Mouse (Mus musculus) urinary bladder, postnatal 10 days (tissue): Measurements from ENCODE around the gene A730009L09Rik.

ENCODE experiments used
- DNase-seq: peaks from one replicate; pipeline ENCODE4 v3.0.0; 2022; ENCODE audit warnings: low spot score

A730009L09Rik gene

GRCm38 (mm10) chr16:84559569-84560278 lies 44.8 kb downstream of the A730009L09Rik start:
- no peak for DNase-seq

DNA sequence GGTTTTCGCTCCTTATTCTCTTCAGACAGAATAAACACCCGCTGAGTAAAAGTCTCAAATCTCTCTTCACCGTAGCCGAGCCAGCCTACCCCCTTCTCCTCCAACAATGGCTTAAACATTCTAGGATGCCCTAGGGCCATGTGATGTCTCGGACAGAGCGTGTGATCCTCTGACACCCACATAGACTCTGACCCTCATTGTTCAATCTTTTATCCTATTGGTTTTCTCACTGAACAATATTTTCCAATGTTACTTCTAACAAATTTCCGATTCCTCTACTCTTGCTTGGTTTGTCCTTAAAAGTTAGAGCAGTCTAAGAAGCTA lies 45.3 kb downstream of the A730009L09Rik start:
- no peak for DNase-seq
